Mouse (Mus musculus) midbrain, postnatal 0 days (tissue): ENCODE data around the gene Nrp1. TPM values are rescaled to one million over a fixed set of nuclear protein-coding genes. Genes with fewer than 3 reads are reported as not detected.

Source experiments
- ATAC-seq: fragments of 200-750 bp; cut with Nextera tagmentation; 2 replicates; pipeline ENCODE4 v1.8.0; 2017; ENCODE audit warnings: moderate number of reproducible peaks, mild to moderate bottlenecking, moderate TSS enrichment, moderate library complexity; ENCODE audit not compliant: low FRiP score
- DNase-seq: peaks from one replicate; pipeline ENCODE4 v3.0.0-alpha.2; 2015; ENCODE audit warnings: low spot score
- H3K27ac ChIP-seq: fragments of 300-500 bp; sonication (generic); 2 replicates; pipeline ENCODE4 v1.5.1; 2014; ENCODE audit warnings: low read depth, mild to moderate bottlenecking, low read length, mixed read lengths
- H3K27me3 ChIP-seq: fragments of 300-500 bp; sonication (generic); 2 replicates; pipeline ENCODE4 v1.6.1; 2014; ENCODE audit warnings: low read length, control low read depth, mixed read lengths; ENCODE audit not compliant: insufficient read depth
- H3K36me3 ChIP-seq: fragments of 300-500 bp; sonication (generic); 2 replicates; pipeline ENCODE4 v1.6.1; 2014; ENCODE audit warnings: low read length, control low read depth, mixed read lengths; ENCODE audit not compliant: insufficient read depth
- H3K4me1 ChIP-seq: fragments of 300-500 bp; sonication (generic); 2 replicates; pipeline ENCODE4 v1.6.1; 2014; ENCODE audit warnings: mild to moderate bottlenecking, control low read depth, antibody characterized with exemption, low read length, mixed read lengths; ENCODE audit not compliant: insufficient read depth
- H3K4me2 ChIP-seq: fragments of 300-500 bp; sonication (generic); 2 replicates; pipeline ENCODE4 v1.6.1; 2014; ENCODE audit warnings: low read depth, mild to moderate bottlenecking, low read length, mixed read lengths; ENCODE audit not compliant: poor library complexity, severe bottlenecking
- H3K4me3 ChIP-seq: fragments of 300-500 bp; sonication (generic); 2 replicates; pipeline ENCODE4 v1.5.1; 2014; ENCODE audit warnings: low read depth, mild to moderate bottlenecking, low read length, moderate library complexity
- H3K9ac ChIP-seq: fragments of 300-500 bp; sonication (generic); replicated peaks from 2 replicates; pipeline ENCODE4 v1.6.1; 2014; ENCODE audit warnings: mild to moderate bottlenecking, low read length, moderate library complexity, mixed read lengths; ENCODE audit not compliant: poor library complexity, severe bottlenecking
- H3K9me3 ChIP-seq: fragments of 300-500 bp; sonication (generic); 2 replicates; pipeline ENCODE4 v1.6.1; 2016; ENCODE audit warnings: low read length, control low read depth
- CTCF ChIP-seq: IDR thresholded peaks from 2 replicates; pipeline ENCODE4 v1.5.1; 2016; ENCODE audit warnings: antibody characterized with exemption, mild to moderate bottlenecking
- WGBS: fragments of 180-500 bp; shearing (Covaris S2); extraction: QIAGEN DNeasy Blood & Tissue Kit; methylation state at CpG from one replicate; pipeline ENCODE4 v1.1.7; 2014; 5-methylcytosine and 5-hydroxymethylcytosine counted together
- polyA plus RNA-seq: library from polyadenylated mRNA; unstranded; fragments of >200 nt; fragmentation: Nextera tagmentation; extraction: Ambion mirVana; gene quantifications from 2 replicates; pipeline ENCODE4 v1.2.1, GENCODE M21; 2015
- total RNA-seq: library from RNA; depleted of rRNA; stranded (reverse); fragments of >200 nt; gene quantifications from 2 replicates; pipeline ENCODE4 v1.2.3, GENCODE M21; 2014

Gene Nrp1
- total and polyA plus RNA-seq, 2 experiments from 2014 or later, result 57.9 to 59.3 TPM

GRCm38 (mm10) chr8:128423813-128424212, 65.4 kb downstream of the Nrp1 start:
- Histone ChIP-seq H3K9me3 (no peaks in the 10 kb centered on the region), H3K36me3 (peaks cover 10% of the 10 kb centered on the region), H3K9ac (no peak overlapping the region), H3K27ac (no peak overlapping the region), H3K27me3 (no peaks in the 10 kb centered on the region), H3K4me2 (no peak overlapping the region), H3K4me1 (no peaks in the 10 kb centered on the region), H3K4me3 (no peak overlapping the region)
- DNase-seq (no peak), ATAC-seq (no peak)
- TF ChIP-seq CTCF, result no peak

GRCm38 (mm10) chr8:128424626-128425333, 66.4 kb downstream of the Nrp1 start:
- ATAC-seq, result no peak
- Histone ChIP-seq H3K4me2 (no peak overlapping the region), H3K9me3 (no peaks in the 10 kb centered on the region), H3K27ac (no peak overlapping the region), H3K4me3 (no peak overlapping the region), H3K4me1 (no peaks in the 10 kb centered on the region), H3K36me3 (peaks cover 13% of the 10 kb centered on the region), H3K9ac (no peak overlapping the region), H3K27me3 (no peaks in the 10 kb centered on the region)
- no peak for TF ChIP-seq CTCF
- 77% methylated on average over 7 of the region's 7 CpGs for WGBS
- no peak for DNase-seq

- no peaks in the 10 kb centered on the region for H3K9me3 ChIP-seq
- no peak overlapping the region for H3K4me3 ChIP-seq
- no peak for TF ChIP-seq CTCF
- H3K27me3 ChIP-seq, result no peaks in the 10 kb centered on the region
- H3K4me1 ChIP-seq, result no peaks in the 10 kb centered on the region
- ATAC-seq (no peak), DNase-seq (no peak)
- H3K36me3 ChIP-seq, result peaks cover 10% of the 10 kb centered on the region; the same call in 1 of the 2 replicates
- no peak overlapping the region for H3K4me2 ChIP-seq
- 97% methylated on average over 3 of the region's 3 CpGs for WGBS
- H3K9ac ChIP-seq, result no peak overlapping the region
- no peak overlapping the region for H3K27ac ChIP-seq
These were observed 68.7 kb downstream of the Nrp1 start for GRCm38 (mm10) chr8:128427071-128427470.

- Histone ChIP-seq H3K9ac (no peak overlapping the region), H3K4me2 (no peak overlapping the region), H3K36me3 (peaks cover 22% of the 10 kb centered on the region), H3K4me3 (no peak overlapping the region), H3K4me1 (no peaks in the 10 kb centered on the region), H3K27ac (no peak overlapping the region; the same call in 1 of the 2 replicates), H3K9me3 (no peaks in the 10 kb centered on the region), H3K27me3 (no peaks in the 10 kb centered on the region)
- WGBS, result 48% methylated on average over 1 of the region's 1 CpGs
- DNase-seq (no peak), ATAC-seq (no peak)
- TF ChIP-seq CTCF, result no peak
These were observed 70.6 kb downstream of the Nrp1 start for GRCm38 (mm10) chr8:128428971-128429370.

- 82% methylated on average over 1 of the region's 1 CpGs for WGBS
- no peak for TF ChIP-seq CTCF
- Histone ChIP-seq H3K4me1 (no peaks in the 10 kb centered on the region), H3K9me3 (no peaks in the 10 kb centered on the region), H3K36me3 (peaks cover 35% of the 10 kb centered on the region), H3K27ac (no peak overlapping the region), H3K27me3 (no peaks in the 10 kb centered on the region), H3K9ac (no peak overlapping the region), H3K4me2 (no peak overlapping the region), H3K4me3 (no peak overlapping the region)
- DNase-seq, result no peak
- no peak for ATAC-seq
These were observed 72.7 kb downstream of the Nrp1 start for GRCm38 (mm10) chr8:128431082-128431481.

- DNase-seq, result no peak
These were observed 77.3 kb downstream of the Nrp1 start for GRCm38 (mm10) chr8:128435749-128436148.

More at GRCm38 (mm10) chr8:128435749-128436148, 77.3 kb downstream of the Nrp1 start:
- peaks cover 29% of the 10 kb centered on the region for H3K36me3 ChIP-seq
- no peak overlapping the region for H3K9ac ChIP-seq
- no peak for ATAC-seq
- H3K27me3 ChIP-seq, result no peaks in the 10 kb centered on the region
- H3K9me3 ChIP-seq, result no peaks in the 10 kb centered on the region
- no peak overlapping the region for H3K4me2 ChIP-seq
- TF ChIP-seq CTCF, result no peak
- no peak overlapping the region for H3K4me3 ChIP-seq
- 79% methylated on average over 4 of the region's 4 CpGs for WGBS
- H3K27ac ChIP-seq, result no peak overlapping the region
- H3K4me1 ChIP-seq, result no peaks in the 10 kb centered on the region
